ENCODE assay signal across 8 mouse cellular contexts in genomic region chr4:155234371-155235310, GRCm38 (mm10). TPM values are rescaled to one million over a fixed set of nuclear protein-coding genes. Genes with fewer than 3 reads are reported as not detected.
DNase-seq lines count a peak whose midpoint lies in the region; ATAC-seq and TF ChIP-seq lines count a peak whose summit lies in the region.

No protein-coding gene starts in this region.

- H3K27me3 ChIP-seq in cerebellum, adult 2 months (ENCODE audit: control insufficient read depth, insufficient read depth, low read length) = no peaks in the 10 kb centered on the region
- H3K27me3 ChIP-seq in embryonic facial prominence, embryonic 12.5 days = no peaks in the 10 kb centered on the region
- H3K27me3 ChIP-seq in hindbrain, embryonic 16.5 days (replicated peaks; ENCODE audit: control insufficient read depth, insufficient read depth, low read length) = no peaks in the 10 kb centered on the region
- H3K27me3 ChIP-seq in liver, embryonic 13.5 days = no peaks in the 10 kb centered on the region

- DNase-seq in cerebellum, adult 2 months = peak in 1 of 2 experiments; percentile 53
- DNase-seq in cerebellum, adult 9-10 months = no peak
- DNase-seq in 416B (ENCODE audit: low read depth) = peak; percentile 88
- DNase-seq in liver, embryonic 13.5 days = no peak
- peak; percentile 24 to 44 for DNase-seq in monocyte, adult 2 months (ENCODE audit: low read depth in 1 of 2, low spot score in 2 of 2)

- WGBS in cerebellum, adult 2 months = 36% methylated on average over 8 of the region's 8 CpGs
- 62% methylated on average over 8 of the region's 8 CpGs for WGBS in embryonic facial prominence, embryonic 12.5 days
- 63% methylated on average over 8 of the region's 8 CpGs for WGBS in hindbrain, embryonic 16.5 days
- WGBS in liver, embryonic 13.5 days (ENCODE audit: insufficient replicate concordance) = 32% methylated on average over 8 of the region's 8 CpGs

- no peak for TF ChIP-seq CTCF in cerebellum, adult 2 months (IDR thresholded peaks at IDR 0.05; ENCODE audit: borderline replicate concordance, insufficient read depth, low read depth, low read length)

- peak overlapping the region; percentile 97 for H3K27ac ChIP-seq in cerebellum, adult 2 months (ENCODE audit: insufficient read depth, low read length)
- peak overlapping the region; percentile 98 for H3K27ac ChIP-seq in embryonic facial prominence, embryonic 12.5 days
- H3K27ac ChIP-seq in hindbrain, embryonic 16.5 days (ENCODE audit: low read depth, low read length) = peak overlapping the region; percentile 86
- peak overlapping the region; percentile 87 for H3K27ac ChIP-seq in liver, embryonic 13.5 days

- ATAC-seq in embryonic facial prominence, embryonic 12.5 days (ENCODE audit: insufficient number of reproducible peaks, insufficient read depth, low FRiP score, low TSS enrichment) = no peak
- no peak for ATAC-seq in hindbrain, embryonic 16.5 days
- peak; percentile 30 for ATAC-seq in liver, embryonic 13.5 days (ENCODE audit: low read depth)
- no peak for ATAC-seq in CD4-positive, CD25-positive, alpha-beta regulatory T cell, adult 4 months

- no peak for TF ChIP-seq POLR2A in cerebellum, adult 2 months (IDR thresholded peaks at IDR 0.05; ENCODE audit: borderline replicate concordance, insufficient read depth, low read length)

- H3K4me1 ChIP-seq in cerebellum, adult 2 months (ENCODE audit: control insufficient read depth, insufficient read depth, low read length) = peaks cover 33% of the 10 kb centered on the region
- peaks cover 31% of the 10 kb centered on the region for H3K4me1 ChIP-seq in embryonic facial prominence, embryonic 12.5 days
- H3K4me1 ChIP-seq in hindbrain, embryonic 16.5 days (ENCODE audit: control insufficient read depth, insufficient read depth, low read depth, low read length) = peaks cover 27% of the 10 kb centered on the region
- H3K4me1 ChIP-seq in liver, embryonic 13.5 days (replicated peaks) = peaks cover 41% of the 10 kb centered on the region

- no peaks in the 10 kb centered on the region for H3K9me3 ChIP-seq in embryonic facial prominence, embryonic 12.5 days
- H3K9me3 ChIP-seq in hindbrain, embryonic 16.5 days (ENCODE audit: control insufficient read depth, low read length) = no peaks in the 10 kb centered on the region
- no peaks in the 10 kb centered on the region for H3K9me3 ChIP-seq in liver, embryonic 13.5 days (replicated peaks)

- no peak overlapping the region; the same call in 1 of the 2 replicates for H3K9ac ChIP-seq in embryonic facial prominence, embryonic 12.5 days
- H3K9ac ChIP-seq in hindbrain, embryonic 16.5 days (ENCODE audit: low read depth, low read length) = peak overlapping the region; percentile 45
- H3K9ac ChIP-seq in liver, embryonic 13.5 days = 0 out of 2 replicates have a peak overlapping the region, but pooled peaks have one; percentile 23

- peak overlapping the region; percentile 31 for H3K4me2 ChIP-seq in embryonic facial prominence, embryonic 12.5 days (replicated peaks)
- H3K4me2 ChIP-seq in hindbrain, embryonic 16.5 days (ENCODE audit: low read length) = peak overlapping the region; percentile 36
- H3K4me2 ChIP-seq in liver, embryonic 13.5 days = peak overlapping the region; percentile 35

- no peak overlapping the region for H3K4me3 ChIP-seq in cerebellum, adult 2 months (replicated peaks; ENCODE audit: insufficient read depth, low read depth, low read length)
- H3K4me3 ChIP-seq in embryonic facial prominence, embryonic 12.5 days = no peak overlapping the region
- no peak overlapping the region for H3K4me3 ChIP-seq in hindbrain, embryonic 16.5 days (ENCODE audit: low read length)
- H3K4me3 ChIP-seq in liver, embryonic 13.5 days (replicated peaks) = no peak overlapping the region

- no peaks in the 10 kb centered on the region for H3K36me3 ChIP-seq in embryonic facial prominence, embryonic 12.5 days
- H3K36me3 ChIP-seq in hindbrain, embryonic 16.5 days (ENCODE audit: control insufficient read depth, insufficient read depth, low read length) = no peaks in the 10 kb centered on the region
- H3K36me3 ChIP-seq in liver, embryonic 13.5 days = no peaks in the 10 kb centered on the region

RNA-seq across cellular contexts. Expression of gene Ski, which starts 12.2 kb away (rescaled TPM):
- polyA plus RNA-seq in cerebellum, adult 2 months (2012; rRNA removed) = 87.2 and 106 TPM in 2 replicates
- 16.8 and 17.7 TPM in 2 replicates for polyA plus RNA-seq in embryonic facial prominence, embryonic 12.5 days (2016; fragmentation: Nextera tagmentation; extraction: Ambion mirVana)
- polyA plus RNA-seq in hindbrain, embryonic 16.5 days (2015; fragmentation: Nextera tagmentation; extraction: Ambion mirVana) = 11.1 TPM in 2 replicates
- polyA plus RNA-seq in liver, embryonic 13.5 days (2015; fragmentation: Nextera tagmentation; extraction: Ambion mirVana) = 2.2 and 2.4 TPM in 2 replicates
- polyA plus RNA-seq in CD4-positive, CD25-positive, alpha-beta regulatory T cell, adult 4 months (2017; shearing (Covaris generic)) = 10 to 100 TPM; 20.6 to 28.2 TPM

RNA-seq across cellular contexts. Expression of gene Faap20, which starts 15.0 kb away (rescaled TPM):
- 94.5 and 109 TPM in 2 replicates for polyA plus RNA-seq in cerebellum, adult 2 months (2012; rRNA removed)
- 85.1 and 87.4 TPM in 2 replicates for polyA plus RNA-seq in embryonic facial prominence, embryonic 12.5 days (2016; fragmentation: Nextera tagmentation; extraction: Ambion mirVana)
- 72.1 and 72.5 TPM in 2 replicates for polyA plus RNA-seq in hindbrain, embryonic 16.5 days (2015; fragmentation: Nextera tagmentation; extraction: Ambion mirVana)
- polyA plus RNA-seq in liver, embryonic 13.5 days (2015; fragmentation: Nextera tagmentation; extraction: Ambion mirVana) = 23.4 and 23.6 TPM in 2 replicates
- polyA plus RNA-seq in CD4-positive, CD25-positive, alpha-beta regulatory T cell, adult 4 months (2017; shearing (Covaris generic)) = 10 to 100 TPM; 50.4 to 58.5 TPM

Comparison
In these comparisons a context has a peak if more than half of its experiments do, and no peak if none do; other contexts are left out.
1. DNase-seq: peak in 416B (single experiment) and monocyte, adult 2 months (2 of 2); none in cerebellum, adult 9-10 months (single experiment) and liver, embryonic 13.5 days (single experiment).
2. Peak in every context shown above with its lines, with median percentiles within 50 percentile points of each other: H3K27ac ChIP-seq and H3K4me2 ChIP-seq.